Mouse (Mus musculus): Measurements from ENCODE around the gene Celf6. TPM values are rescaled to one million over a fixed set of nuclear protein-coding genes. Genes with fewer than 3 reads are reported as not detected.

Gene Celf6
- polyA plus RNA-seq, 1 experiment: 0.07 TPM

DNA sequence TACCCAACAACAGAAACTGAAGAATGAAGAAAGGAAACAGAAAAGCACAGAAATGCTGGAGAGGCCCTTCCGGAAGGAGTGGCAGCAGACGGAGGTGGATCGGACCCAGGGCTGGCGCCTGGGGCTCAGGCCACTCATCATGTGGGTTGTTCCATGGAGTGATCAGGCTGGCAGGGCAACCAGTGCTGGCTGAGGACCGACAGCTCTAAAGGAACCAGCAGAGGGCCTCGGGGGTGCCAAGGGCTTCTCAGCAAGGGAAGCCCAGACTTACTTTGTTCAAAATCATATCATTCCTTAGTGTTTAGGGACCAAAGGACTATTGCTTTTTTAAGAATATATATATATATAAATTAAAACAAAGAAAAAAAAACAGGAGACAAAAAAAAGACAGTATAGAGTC is 28.2 kb downstream of the Celf6 start:
- 65% methylated on average over 6 of the region's 6 CpGs for WGBS
- H3K27me3 ChIP-seq (ENCODE audit: control insufficient read depth, insufficient read depth, low read length): no peaks in the 10 kb centered on the region
- H3K4me1 ChIP-seq (ENCODE audit: control insufficient read depth, insufficient read depth, insufficient read length): no peaks in the 10 kb centered on the region
- no peak overlapping the region for H3K27ac ChIP-seq (ENCODE audit: insufficient read depth, low read length)
- no peak for DNase-seq (ENCODE audit: low read depth in 1 of 2, low spot score in 2 of 2)
- H3K36me3 ChIP-seq (ENCODE audit: control insufficient read depth, insufficient read depth, low read length): no peaks in the 10 kb centered on the region
- H3K4me3 ChIP-seq (ENCODE audit: extremely low read depth, insufficient read depth, insufficient read length): no peak overlapping the region
- TF ChIP-seq POLR2A (IDR thresholded peaks at IDR 0.05; ENCODE audit: low read depth, low read length) (no peak), CTCF (IDR thresholded peaks at IDR 0.05; ENCODE audit: extremely low read depth, insufficient read depth, insufficient read length, insufficient replicate concordance) (no peak)

DNA sequence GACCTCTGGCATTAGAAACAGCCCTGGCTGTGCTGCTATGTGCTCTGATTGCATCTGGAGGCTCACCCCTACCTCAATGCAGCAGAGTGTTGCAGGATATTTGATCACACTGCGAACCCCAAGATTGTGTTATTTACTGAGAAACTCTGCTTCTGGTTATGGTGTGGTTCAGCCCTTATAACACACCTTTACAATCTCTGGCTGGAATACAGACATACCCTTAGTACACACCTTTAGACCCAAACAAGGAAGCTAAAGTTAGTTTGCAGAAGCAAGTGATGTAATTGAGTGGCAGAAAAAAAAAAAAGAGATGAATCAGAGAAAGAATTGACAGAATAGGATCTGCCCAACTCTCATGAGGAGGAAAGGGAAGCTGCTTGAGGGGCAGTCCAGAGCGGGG is 33.2 kb downstream of the Celf6 start:
- H3K27ac ChIP-seq (ENCODE audit: insufficient read depth, low read length): no peak overlapping the region
- no peak overlapping the region for H3K4me3 ChIP-seq (ENCODE audit: extremely low read depth, insufficient read depth, insufficient read length)
- no peaks in the 10 kb centered on the region for H3K36me3 ChIP-seq (ENCODE audit: control insufficient read depth, insufficient read depth, low read length)
- WGBS: 82% methylated on average over 2 of the region's 2 CpGs
- H3K27me3 ChIP-seq (ENCODE audit: control insufficient read depth, insufficient read depth, low read length): no peaks in the 10 kb centered on the region
- TF ChIP-seq POLR2A (IDR thresholded peaks at IDR 0.05; ENCODE audit: low read depth, low read length) (no peak), CTCF (IDR thresholded peaks at IDR 0.05; ENCODE audit: extremely low read depth, insufficient read depth, insufficient read length, insufficient replicate concordance) (no peak)
- H3K4me1 ChIP-seq (ENCODE audit: control insufficient read depth, insufficient read depth, insufficient read length): no peaks in the 10 kb centered on the region
- DNase-seq (ENCODE audit: low read depth in 1 of 2, low spot score in 2 of 2): no peak

DNA sequence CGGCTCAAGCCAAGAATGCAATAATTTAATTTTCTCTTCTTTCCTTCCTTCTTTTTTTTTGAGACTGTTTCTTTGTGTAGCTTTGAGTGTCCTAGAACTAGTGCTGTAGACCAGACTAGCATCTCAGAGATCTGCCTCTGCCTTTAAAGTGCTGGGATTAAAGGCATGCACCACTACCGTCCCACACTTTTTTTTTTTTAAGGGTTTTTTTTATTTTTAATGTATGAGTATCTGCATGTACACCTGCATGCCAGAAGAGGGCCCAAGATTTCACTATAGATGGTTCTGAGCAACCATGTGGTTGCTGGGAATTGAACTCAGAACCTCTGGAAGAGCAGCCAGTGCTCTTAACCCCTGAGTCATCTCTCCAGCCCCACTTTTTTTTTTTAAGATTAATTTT is 38.1 kb downstream of the Celf6 start:
- Histone ChIP-seq H3K4me1 (ENCODE audit: control insufficient read depth, insufficient read depth, insufficient read length) (no peaks in the 10 kb centered on the region; the same call in 1 of the 2 replicates), H3K27ac (ENCODE audit: insufficient read depth, low read length) (no peak overlapping the region), H3K4me3 (ENCODE audit: extremely low read depth, insufficient read depth, insufficient read length) (no peak overlapping the region), H3K36me3 (ENCODE audit: control insufficient read depth, insufficient read depth, low read length) (no peaks in the 10 kb centered on the region), H3K27me3 (ENCODE audit: control insufficient read depth, insufficient read depth, low read length) (no peaks in the 10 kb centered on the region)
- WGBS: 89% methylated on average over 2 of the region's 2 CpGs
- TF ChIP-seq POLR2A (IDR thresholded peaks at IDR 0.05; ENCODE audit: low read depth, low read length) (no peak), CTCF (IDR thresholded peaks at IDR 0.05; ENCODE audit: extremely low read depth, insufficient read depth, insufficient read length, insufficient replicate concordance) (no peak)
- DNase-seq (ENCODE audit: low read depth in 1 of 2, low spot score in 2 of 2): no peak

DNA sequence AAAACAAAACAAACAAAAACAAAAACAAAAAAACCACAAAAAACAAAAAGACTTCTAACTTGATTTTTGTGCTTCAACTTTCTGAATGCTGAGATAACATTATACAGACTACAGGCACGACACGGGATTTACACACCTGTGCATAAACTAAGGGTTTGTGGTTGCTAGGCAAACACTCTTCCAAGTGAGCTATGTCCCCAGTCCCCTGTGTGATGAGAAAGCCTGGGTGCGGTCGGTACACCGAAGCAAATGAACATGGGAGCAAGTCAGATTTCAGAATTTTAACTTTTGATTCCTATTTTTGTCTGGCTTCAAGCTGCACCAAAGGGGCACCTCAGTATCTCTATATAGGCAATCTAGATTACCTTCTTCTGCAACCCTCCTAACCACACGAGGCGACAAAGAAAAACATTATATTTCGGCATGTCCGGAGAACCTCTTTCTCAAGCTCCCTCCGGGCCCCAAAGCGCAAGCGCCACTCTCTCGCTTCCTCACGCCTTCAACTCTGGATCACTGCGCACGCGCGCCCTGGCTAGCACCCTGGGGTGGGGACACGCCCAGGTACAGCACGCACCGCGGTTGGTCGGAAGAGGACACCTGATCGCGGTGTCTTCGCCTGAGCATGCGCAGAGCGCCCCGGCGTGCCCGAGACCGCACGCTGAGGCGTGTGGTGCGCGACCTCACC is 39.0 kb downstream of the Celf6 start, which contains the start of gene Parp6:
Gene Parp6, plus strand, starts transcription at position 663 of the 685 bp plus-strand sequence.
- no peaks in the 10 kb centered on the region for H3K27me3 ChIP-seq (ENCODE audit: control insufficient read depth, insufficient read depth, low read length)
- TF ChIP-seq POLR2A (IDR thresholded peaks at IDR 0.05; ENCODE audit: low read depth, low read length): peak; percentile 59
- TF ChIP-seq CTCF (IDR thresholded peaks at IDR 0.05; ENCODE audit: extremely low read depth, insufficient read depth, insufficient read length, insufficient replicate concordance): no peak; the same call in 1 of the 2 replicates
- H3K27ac ChIP-seq (ENCODE audit: insufficient read depth, low read length): peak within 1 kb of the TSS; percentile 50
- H3K36me3 ChIP-seq (ENCODE audit: control insufficient read depth, insufficient read depth, low read length): no peaks in the 10 kb centered on the region
- no peaks in the 10 kb centered on the region; the same call in 1 of the 2 replicates for H3K4me1 ChIP-seq (ENCODE audit: control insufficient read depth, insufficient read depth, insufficient read length)
- H3K4me3 ChIP-seq (ENCODE audit: extremely low read depth, insufficient read depth, insufficient read length): peak within 1 kb of the TSS; percentile 79
- WGBS: under 1% methylated on average over 35 of the region's 36 CpGs
- peak; percentile 99 to 100 for DNase-seq (ENCODE audit: low read depth in 1 of 2, low spot score in 2 of 2)

DNA sequence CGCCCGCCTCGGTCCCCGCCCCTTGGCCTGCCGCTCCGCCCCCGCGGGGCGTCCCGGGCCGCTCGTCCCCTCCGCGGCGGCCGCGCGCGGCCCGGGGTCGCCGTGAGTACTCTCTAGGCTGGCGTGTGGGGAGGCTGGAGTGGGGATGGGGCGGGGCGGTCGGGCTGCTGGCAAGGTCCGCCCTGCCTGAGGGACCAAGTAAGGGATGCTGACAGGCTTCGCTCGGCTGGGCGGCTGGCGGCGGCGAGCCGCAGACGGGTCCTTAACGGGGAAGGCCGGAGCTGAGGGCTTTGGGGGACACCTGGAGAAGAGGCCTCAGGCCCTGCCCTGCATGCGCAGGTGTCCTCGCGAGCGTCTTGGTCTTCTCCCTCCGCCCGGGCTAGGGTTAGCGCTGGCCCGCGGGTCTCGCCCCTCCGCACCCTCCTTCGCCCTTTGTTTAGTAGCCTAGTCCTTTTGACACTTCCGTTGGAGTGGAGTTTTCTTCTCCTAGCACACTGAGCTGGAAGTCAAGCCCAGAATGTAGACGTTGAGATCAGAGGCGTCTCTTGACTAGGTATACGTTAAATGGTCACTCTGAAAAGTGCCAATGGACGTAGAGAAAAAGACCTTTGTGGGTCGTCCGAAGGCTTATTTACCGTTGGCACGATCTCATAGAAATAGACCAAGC is 39.7 kb downstream of the Celf6 start:
- DNase-seq (ENCODE audit: low read depth in 1 of 2, low spot score in 2 of 2): peak in 1 of 2 experiments; percentile 4
- no peak; the same call in 1 of the 2 replicates for TF ChIP-seq POLR2A (IDR thresholded peaks at IDR 0.05; ENCODE audit: low read depth, low read length)
- no peak for TF ChIP-seq CTCF (IDR thresholded peaks at IDR 0.05; ENCODE audit: extremely low read depth, insufficient read depth, insufficient read length, insufficient replicate concordance)
- H3K27ac ChIP-seq (ENCODE audit: insufficient read depth, low read length): peak overlapping the region; percentile 50; the same call in 1 of the 2 replicates
- H3K4me3 ChIP-seq (ENCODE audit: extremely low read depth, insufficient read depth, insufficient read length): peak overlapping the region; percentile 79
- H3K36me3 ChIP-seq (ENCODE audit: control insufficient read depth, insufficient read depth, low read length): no peaks in the 10 kb centered on the region
- under 1% methylated on average over 58 of the region's 58 CpGs for WGBS
- no peaks in the 10 kb centered on the region for H3K27me3 ChIP-seq (ENCODE audit: control insufficient read depth, insufficient read depth, low read length)
- H3K4me1 ChIP-seq (ENCODE audit: control insufficient read depth, insufficient read depth, insufficient read length): no peaks in the 10 kb centered on the region; the same call in 1 of the 2 replicates

DNA sequence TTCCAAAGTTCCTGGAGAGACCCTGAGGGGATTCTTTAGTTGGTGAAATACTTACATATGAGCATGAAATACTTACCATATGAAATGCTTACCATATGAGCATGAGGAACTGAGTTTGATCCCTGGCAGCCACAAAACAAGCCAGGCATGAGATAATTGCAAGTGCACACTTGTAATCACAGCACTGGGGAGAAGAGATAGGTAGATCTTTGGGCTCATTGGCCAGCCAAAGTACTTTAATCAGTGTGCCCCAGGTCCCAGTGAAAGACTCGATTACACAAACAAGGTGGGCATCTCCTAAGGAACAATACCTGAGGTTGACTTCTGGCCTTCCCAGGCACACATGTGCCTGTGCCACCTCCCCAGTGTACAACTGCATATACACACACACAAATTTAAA is 60.7 kb downstream of the Celf6 start:
- no peaks in the 10 kb centered on the region for H3K27me3 ChIP-seq (ENCODE audit: control insufficient read depth, insufficient read depth, low read length)
- TF ChIP-seq POLR2A (IDR thresholded peaks at IDR 0.05; ENCODE audit: low read depth, low read length) (no peak), CTCF (IDR thresholded peaks at IDR 0.05; ENCODE audit: extremely low read depth, insufficient read depth, insufficient read length, insufficient replicate concordance) (no peak)
- H3K4me3 ChIP-seq (ENCODE audit: extremely low read depth, insufficient read depth, insufficient read length): no peak overlapping the region
- WGBS: 91% methylated on average over 1 of the region's 1 CpGs
- H3K36me3 ChIP-seq (ENCODE audit: control insufficient read depth, insufficient read depth, low read length): peaks cover 30% of the 10 kb centered on the region
- no peak overlapping the region for H3K27ac ChIP-seq (ENCODE audit: insufficient read depth, low read length)
- no peak for DNase-seq (ENCODE audit: low read depth in 1 of 2, low spot score in 2 of 2)
- H3K4me1 ChIP-seq (ENCODE audit: control insufficient read depth, insufficient read depth, insufficient read length): no peaks in the 10 kb centered on the region

All from spleen, adult 2 months (tissue).